Mouse (Mus musculus): ENCODE measurements around the gene Sec63.
A peak's percentile ranks its signal among the peaks of the same experiment; 100 is the strongest.

Gene Sec63

DNA sequence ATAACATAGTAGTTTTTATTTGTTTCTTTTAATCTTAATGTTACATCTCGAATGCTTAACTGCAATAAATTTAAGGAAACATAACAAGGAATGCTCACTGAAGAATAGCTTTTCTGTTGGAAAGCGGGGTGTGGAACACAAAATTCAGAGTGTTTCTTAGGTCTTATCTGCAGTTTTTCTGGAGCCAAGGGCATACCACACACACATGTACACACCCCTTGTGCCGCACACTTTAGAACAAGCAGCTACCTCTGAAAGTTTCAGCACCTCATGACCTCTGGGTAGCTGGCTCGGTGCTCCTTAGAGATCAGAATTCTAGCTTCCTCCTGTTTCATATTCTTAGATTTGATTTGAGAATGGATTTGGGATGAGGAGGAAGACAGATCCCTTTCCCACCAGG lies 101.5 kb downstream of the Sec63 start:
- DNase-seq (ENCODE audit: low spot score in 2 of 2), result no peak

DNA sequence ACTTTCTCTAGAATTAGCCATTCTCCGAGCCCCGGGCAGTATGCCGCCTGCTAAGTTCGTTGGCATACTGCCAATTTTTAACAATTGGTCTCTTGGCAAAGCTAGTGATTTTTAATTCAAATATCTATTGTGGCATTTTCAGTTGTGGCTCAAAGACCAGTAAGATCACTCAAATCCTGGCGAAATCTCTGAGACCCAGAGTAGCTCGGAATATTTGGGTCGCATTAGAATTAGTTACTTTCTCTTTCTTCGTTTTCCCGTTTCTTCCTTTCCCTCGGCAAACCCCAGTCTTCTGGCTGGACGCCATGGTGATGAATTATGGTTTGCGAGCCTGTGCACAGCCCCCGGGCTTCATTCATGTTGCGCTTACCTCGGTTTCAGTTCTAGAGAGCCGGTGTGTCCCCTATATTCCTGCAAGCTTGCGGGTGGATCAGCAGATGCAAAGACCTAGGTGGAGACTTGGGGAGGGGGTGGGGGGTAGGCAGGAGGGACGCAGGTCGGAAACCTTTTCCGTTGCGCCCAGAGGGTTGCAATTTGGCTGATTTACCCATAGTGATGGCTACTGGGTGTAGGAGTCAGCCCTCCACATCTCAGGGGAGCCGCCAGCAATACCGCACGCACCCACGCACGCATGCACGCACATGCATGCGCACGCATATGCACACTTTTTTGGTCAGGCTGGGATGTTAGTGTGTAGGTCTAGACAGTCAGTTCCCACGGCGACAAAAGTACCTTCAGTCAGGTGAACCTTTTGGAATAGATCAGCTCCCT lies 102.5 kb downstream of the Sec63 start:
- peak; percentile 53 to 54 for DNase-seq (ENCODE audit: low spot score in 2 of 2)

DNA sequence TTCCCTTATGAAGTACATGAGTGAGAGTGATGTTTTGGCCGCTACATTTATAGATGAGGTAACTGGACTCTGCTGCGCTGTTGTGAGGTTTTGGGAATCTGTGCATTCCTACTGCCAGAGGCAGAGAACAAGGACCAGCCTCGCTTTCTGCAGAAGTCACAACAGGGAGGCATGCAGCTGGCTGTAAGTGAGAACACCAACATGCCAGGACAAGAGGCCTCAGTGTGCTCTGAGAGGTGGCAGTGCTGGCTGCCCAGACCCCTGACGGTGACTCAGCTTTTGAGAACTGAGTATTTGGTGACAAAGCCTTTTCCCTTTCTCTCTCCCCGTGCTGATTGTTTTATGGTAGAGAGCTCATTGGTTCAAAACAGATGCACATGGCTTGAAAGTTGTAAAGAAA lies 103.4 kb downstream of the Sec63 start:
- no peak for DNase-seq (ENCODE audit: low spot score in 2 of 2)

DNA sequence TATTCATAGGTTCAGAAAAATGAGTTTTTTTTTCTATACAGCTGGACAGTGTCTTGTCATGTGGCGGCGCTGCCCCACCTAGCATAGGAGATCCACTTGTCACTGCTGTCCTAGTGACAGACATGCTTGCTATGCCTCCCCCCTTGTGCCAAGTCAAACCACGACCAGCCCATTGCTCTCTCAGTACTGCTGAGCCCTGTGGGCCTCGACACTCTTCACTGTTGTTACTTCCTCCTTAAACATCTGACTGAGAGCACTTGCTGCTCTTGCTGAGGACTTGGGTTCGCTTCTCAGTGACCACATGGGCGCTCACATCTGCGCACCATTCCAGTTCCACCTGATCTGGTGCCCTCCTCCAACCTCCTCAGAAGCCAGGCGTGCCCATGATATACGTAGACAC lies 107.1 kb downstream of the Sec63 start:
- DNase-seq (ENCODE audit: low spot score in 2 of 2), result no peak

DNA sequence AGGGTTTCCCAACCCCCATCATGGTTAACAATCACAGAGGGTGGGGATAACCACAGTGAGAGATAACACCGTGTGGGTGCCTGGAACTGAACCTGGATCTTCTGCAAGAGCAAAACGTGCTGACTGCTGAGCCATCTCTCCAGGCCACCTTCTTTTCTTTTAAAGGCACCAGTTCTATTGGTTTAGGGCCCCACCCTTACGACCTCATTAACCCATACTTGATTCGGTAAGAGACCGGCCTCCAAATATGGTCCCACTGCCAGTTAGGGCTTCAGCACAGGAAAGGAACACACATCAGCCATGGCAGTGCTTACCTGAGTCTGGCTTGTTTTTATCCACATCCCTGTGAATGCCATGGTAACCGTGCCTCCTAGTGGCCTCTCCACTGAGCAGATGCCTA lies 108.2 kb downstream of the Sec63 start:
- DNase-seq (ENCODE audit: low spot score in 2 of 2), result no peak

DNA sequence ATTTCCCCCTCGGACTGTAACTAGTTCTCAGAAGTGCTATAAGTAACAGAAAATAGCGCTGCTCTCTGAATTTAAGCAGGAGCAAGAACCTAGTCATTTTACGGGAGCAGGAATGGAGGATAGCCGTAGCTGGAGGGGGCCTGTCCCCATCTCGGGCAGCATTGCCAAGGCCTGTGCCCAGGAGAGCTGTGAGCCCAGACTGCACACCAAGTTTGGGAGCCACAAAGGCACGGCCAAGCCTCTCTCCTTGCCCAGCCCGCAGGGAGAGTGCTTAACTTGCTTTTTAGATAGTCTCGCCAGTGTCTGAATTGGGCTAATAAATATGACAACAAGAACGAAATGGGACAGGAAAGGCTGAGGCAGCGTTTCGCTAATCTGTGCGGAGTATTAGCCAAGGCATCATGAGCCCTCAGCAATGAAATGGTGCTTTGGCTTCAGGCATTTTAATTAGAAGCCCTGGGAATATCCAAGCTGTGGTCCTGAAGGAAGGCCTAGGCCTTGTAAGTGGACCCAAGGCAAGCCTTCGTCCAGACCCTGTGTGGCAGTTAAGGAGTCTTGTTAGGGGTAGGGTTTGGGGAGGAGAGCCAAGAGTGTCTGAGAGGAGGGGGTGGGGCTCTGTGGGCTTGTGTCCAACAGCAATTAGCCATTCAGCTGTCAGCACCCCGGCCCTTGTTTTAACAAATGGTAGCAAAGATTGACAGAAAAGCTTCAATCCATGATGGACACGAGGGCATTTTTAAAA lies 111.1 kb downstream of the Sec63 start:
- DNase-seq (ENCODE audit: low spot score in 2 of 2), result no peak

DNA sequence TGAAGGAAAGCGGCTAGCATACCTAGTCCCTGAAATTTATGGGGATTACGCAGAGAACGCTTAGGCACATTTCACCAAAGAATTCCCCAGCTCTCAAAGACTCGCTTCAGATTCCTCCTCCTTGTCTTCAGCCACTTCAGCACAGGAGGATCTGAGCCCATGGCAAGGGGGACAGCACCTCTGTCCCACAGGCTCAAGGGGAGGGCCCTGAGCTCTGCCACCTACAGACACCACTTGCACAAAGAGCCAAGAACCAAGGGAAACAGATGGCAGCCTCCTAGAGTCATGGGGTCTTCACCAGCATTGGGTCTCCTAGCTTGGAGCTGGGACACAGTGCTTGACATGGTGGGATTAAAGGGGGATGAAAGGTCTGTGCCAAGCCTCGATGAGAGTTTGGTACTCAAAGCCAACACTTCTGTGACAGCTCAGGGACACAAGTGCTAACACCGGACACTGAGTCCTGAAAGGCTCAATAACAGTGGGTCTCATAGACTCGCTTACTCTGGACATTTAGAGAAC lies 111.8 kb downstream of the Sec63 start:
- DNase-seq (ENCODE audit: low spot score in 2 of 2), result no peak

DNA sequence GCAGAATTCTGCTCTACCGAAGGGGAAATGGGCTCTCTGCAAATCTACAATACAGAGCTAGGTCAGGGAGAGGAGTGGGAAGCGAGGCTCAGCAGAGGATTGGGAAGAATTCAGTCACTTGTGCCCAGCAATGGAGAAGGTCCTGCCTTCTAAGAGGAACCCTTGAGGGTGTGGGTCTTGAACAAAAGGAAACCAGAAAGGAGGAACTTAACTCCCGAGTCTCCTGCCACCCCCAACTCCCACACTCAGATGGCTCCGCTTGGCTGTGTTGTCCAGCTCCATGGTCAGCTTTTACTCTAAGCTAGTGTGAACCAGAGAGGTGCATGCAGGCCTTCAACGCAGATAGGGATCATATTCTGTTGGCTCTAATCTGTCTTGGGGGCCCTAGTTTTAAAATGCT lies 114.9 kb downstream of the Sec63 start:
- no peak for DNase-seq (ENCODE audit: low spot score in 2 of 2)

DNA sequence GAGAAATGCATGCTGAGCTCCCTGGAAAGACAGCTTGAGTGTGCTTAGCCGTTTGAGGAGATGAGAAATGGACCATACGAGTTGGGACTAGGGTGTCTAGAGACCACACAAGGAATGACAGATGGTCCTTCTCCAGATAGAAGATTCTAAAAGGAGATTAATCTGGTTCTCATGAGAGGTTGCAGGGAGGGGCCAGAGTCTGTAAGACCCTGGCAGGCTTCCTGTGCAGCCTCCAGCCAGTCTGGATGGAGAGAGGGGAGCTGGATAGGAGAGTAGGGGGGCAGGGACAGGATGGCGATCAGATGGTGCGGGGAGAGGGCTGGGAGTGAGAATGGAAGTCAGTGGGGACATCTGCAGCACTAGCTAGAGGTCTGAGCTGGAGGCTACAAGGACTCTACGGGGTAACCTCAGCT lies 118.0 kb downstream of the Sec63 start:
- no peak for DNase-seq (ENCODE audit: low spot score in 2 of 2)

DNA sequence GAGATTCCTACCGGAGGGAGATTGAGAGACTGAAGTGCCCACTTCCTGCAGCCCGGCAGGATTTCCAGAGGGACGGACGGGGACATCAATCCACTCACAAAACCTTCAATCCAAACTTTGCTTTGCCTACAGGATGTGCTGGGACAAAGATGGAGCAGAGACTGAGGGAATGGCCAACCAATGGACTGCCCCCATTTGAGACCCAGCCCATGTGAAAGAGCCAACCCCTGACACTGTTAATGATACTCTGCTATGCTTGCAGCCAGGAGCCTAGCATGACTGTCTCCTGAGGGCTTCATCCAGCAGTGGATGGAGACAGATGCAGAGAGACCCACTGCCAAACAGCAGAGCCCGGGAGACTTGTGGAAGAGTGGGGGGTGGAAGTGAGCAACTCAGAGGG lies 118.4 kb downstream of the Sec63 start:
- DNase-seq (ENCODE audit: low spot score in 2 of 2), result no peak

All from frontal cortex, postnatal 14 days (tissue).